Mouse (Mus musculus) heart, embryonic 15.5 days (tissue): ENCODE measurements around the gene Prdm13. TPM values are rescaled to one million over a fixed set of nuclear protein-coding genes. Genes with fewer than 3 reads are reported as not detected.

Experiments used
- ATAC-seq: fragments of 200-750 bp; cut with Nextera tagmentation; replicated peaks from 2 replicates; pipeline ENCODE4 v1.8.0; 2017; ENCODE audit warnings: low read depth, moderate TSS enrichment; ENCODE audit not compliant: insufficient number of reproducible peaks, insufficient read depth, low FRiP score
- H3K27ac ChIP-seq: fragments of 300-500 bp; sonication (generic); 2 replicates; pipeline ENCODE4 v1.5.1; 2015; ENCODE audit warnings: mild to moderate bottlenecking, inconsistent platforms
- H3K27me3 ChIP-seq: fragments of 300-500 bp; sonication (generic); 2 replicates; pipeline ENCODE4 v1.6.1; 2015; ENCODE audit warnings: inconsistent platforms
- H3K36me3 ChIP-seq: fragments of 300-500 bp; sonication (generic); 2 replicates; pipeline ENCODE4 v1.6.1; 2015; ENCODE audit warnings: mild to moderate bottlenecking, inconsistent platforms
- H3K4me1 ChIP-seq: fragments of 300-500 bp; sonication (generic); replicated peaks from 2 replicates; pipeline ENCODE4 v1.6.1; 2015; ENCODE audit warnings: inconsistent platforms
- H3K4me2 ChIP-seq: fragments of 300-500 bp; sonication (generic); 2 replicates; pipeline ENCODE4 v1.6.1; 2015; ENCODE audit warnings: inconsistent platforms, mild to moderate bottlenecking, moderate library complexity
- H3K4me3 ChIP-seq: fragments of 300-500 bp; sonication (generic); 2 replicates; pipeline ENCODE4 v1.5.1; 2015; ENCODE audit warnings: mild to moderate bottlenecking, inconsistent platforms
- H3K9ac ChIP-seq: fragments of 300-500 bp; sonication (generic); 2 replicates; pipeline ENCODE4 v1.6.1; 2015; ENCODE audit warnings: mild to moderate bottlenecking, inconsistent platforms
- H3K9me3 ChIP-seq: fragments of 300-500 bp; sonication (generic); replicated peaks from 2 replicates; pipeline ENCODE4 v1.6.1; 2016; ENCODE audit warnings: inconsistent platforms
- WGBS: fragments of 180-500 bp; shearing (Covaris S2); methylation state at CpG from one replicate; pipeline ENCODE4 v1.1.7; 2015; ENCODE audit warnings: mixed read lengths; 5-methylcytosine and 5-hydroxymethylcytosine counted together
- polyA plus RNA-seq: library from polyadenylated mRNA; unstranded; fragments of >200 nt; fragmentation: Nextera tagmentation; extraction: Ambion mirVana; gene quantifications from 2 replicates; pipeline ENCODE4 v1.2.1, GENCODE M21; 2015

The Prdm13 gene
- polyA plus RNA-seq, 1 experiment from 2014 or later = not detected

DNA sequence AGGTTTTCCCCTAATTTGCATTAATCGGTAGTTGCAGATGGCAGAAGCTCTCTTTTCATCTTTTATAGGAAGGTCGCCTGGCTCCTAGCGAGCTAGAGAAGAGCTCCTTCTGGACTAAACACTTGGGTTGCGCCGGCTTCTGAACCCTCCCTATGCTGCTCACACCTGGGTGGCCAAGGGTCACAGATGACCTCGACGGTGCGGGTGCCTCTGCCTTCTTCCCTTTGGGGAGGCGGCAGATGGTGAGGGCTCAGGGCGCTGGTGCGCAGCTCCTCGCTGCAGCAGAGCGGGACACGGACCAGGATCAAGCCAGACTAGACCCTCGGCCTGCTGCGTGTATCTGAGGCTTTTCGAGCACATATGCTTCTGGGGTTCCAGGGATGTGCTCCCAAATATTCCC is 11.7 kb downstream of the Prdm13 start:
- ATAC-seq = no peak
- Histone ChIP-seq H3K9ac (no peak overlapping the region), H3K27ac (no peak overlapping the region), H3K4me3 (no peak overlapping the region), H3K4me1 (peaks cover 12% of the 10 kb centered on the region), H3K9me3 (no peaks in the 10 kb centered on the region), H3K4me2 (no peak overlapping the region), H3K36me3 (no peaks in the 10 kb centered on the region), H3K27me3 (peaks cover 84% of the 10 kb centered on the region)
- 3% methylated on average over 17 of the region's 17 CpGs for WGBS

DNA sequence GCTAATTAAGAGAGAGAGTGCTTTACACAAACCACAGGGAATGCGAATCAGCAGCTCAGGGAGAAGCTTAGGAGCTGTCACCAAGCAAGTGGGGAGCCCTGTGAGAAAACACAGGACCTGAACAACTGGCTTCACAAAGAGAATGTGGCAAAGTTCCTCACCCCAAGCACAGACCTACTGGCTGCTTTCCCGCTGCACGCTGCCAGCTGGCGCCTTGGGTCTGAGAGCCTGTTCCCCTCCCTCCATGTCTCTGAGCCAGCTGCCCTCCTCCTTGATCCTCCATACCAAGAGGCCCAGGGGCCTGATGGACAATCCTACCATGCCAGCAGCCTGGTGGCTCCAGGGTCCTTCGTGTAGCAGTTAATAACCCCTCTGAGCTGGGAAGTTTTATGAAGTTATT is 19.8 kb downstream of the Prdm13 start:
- no peak overlapping the region for H3K27ac ChIP-seq
- peaks cover 16% of the 10 kb centered on the region for H3K27me3 ChIP-seq
- no peaks in the 10 kb centered on the region for H3K4me1 ChIP-seq
- H3K4me2 ChIP-seq = no peak overlapping the region
- ATAC-seq = peak; percentile 35; the same call in 1 of the 2 replicates
- 3% methylated on average over 5 of the region's 5 CpGs for WGBS
- no peak overlapping the region for H3K4me3 ChIP-seq
- no peaks in the 10 kb centered on the region for H3K36me3 ChIP-seq
- H3K9ac ChIP-seq = no peak overlapping the region
- H3K9me3 ChIP-seq = no peaks in the 10 kb centered on the region

DNA sequence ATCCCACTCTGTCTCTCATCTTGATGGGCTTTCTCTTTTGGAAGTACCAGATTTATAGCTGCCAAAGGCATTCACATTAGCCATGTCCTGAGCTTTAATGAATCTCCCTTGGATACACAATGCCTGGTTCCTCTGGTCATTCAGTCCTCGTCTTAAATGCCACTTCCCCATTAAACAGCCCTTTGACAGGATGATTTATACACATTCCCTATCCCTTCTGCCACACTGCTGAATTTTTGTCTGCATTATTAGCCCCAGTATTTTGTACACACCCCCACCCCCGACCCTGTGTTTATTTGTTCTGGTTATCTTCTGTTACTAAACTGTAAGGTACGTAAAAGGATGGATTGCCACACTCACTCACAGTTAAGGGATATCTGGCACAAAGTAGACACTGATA is 27.6 kb downstream of the Prdm13 start:
- Histone ChIP-seq H3K9me3 (no peaks in the 10 kb centered on the region), H3K27me3 (no peaks in the 10 kb centered on the region), H3K27ac (no peak overlapping the region), H3K4me2 (no peak overlapping the region), H3K36me3 (no peaks in the 10 kb centered on the region), H3K4me3 (no peak overlapping the region), H3K4me1 (no peaks in the 10 kb centered on the region), H3K9ac (no peak overlapping the region)
- ATAC-seq = no peak
- 51% methylated on average over 3 of the region's 3 CpGs for WGBS

DNA sequence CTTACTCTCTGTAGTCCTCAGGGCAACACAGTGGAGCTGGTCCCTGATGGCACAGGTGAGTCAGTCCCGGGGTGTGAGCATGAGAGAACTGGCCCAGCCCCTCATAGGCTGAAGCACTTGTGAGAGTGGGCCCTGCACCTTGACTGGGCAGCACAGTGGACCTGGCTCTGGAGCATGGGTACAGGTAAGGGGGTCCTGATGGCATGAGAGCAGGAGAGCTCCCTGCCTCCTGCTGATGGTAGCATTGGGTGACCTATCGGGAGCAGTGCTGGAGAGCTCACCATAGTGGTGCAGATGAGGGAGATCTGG is 56.5 kb downstream of the Prdm13 start:
- Histone ChIP-seq H3K4me1 (no peaks in the 10 kb centered on the region), H3K9me3 (no peaks in the 10 kb centered on the region), H3K36me3 (no peaks in the 10 kb centered on the region), H3K4me3 (no peak overlapping the region), H3K9ac (no peak overlapping the region), H3K27me3 (no peaks in the 10 kb centered on the region), H3K4me2 (no peak overlapping the region), H3K27ac (no peak overlapping the region)
- 72% methylated on average over 2 of the region's 2 CpGs for WGBS
- ATAC-seq = no peak

DNA sequence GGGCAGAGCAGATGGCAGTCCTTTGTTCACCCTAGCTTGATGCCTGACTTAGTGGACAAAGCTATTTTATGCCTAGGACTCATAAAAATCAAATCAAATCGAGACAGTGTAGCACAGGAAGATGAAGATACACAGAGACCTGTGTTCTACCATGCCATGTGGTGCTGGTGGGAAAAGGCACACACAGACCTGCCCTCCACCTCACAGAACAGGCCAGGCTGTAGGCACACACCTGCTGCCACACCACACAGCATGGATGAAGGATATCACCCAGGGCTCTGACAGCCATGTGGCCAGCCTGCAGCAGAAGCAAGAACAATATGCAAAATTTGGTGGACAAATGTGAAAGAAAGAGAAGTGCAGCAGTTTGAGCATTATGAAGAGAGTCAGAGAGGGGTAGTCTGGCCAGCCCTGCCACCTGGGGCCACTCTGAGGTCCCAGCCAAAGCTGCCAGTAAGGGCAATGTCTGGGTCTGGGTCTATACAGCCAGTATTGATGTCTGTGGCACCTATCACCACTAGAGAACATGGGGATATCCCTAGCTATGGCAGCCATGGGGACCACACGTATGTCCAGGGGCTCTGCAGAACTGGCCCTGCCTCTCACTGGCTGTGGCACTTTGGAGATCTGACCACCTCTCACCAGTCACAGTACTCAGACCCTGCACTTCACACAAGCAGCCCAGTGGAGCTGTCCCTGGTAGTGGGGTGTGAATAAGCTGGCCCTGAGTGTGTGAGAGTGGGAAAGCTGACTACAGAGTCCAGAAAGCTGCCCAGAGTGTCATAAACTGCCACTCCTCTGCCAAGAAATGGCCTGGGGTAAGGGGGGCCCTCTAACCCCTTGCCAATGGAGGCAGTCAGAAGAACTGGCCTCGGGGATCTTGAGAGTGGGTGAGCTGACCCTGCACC is 57.1 kb downstream of the Prdm13 start:
- ATAC-seq = no peak
- WGBS = 58% methylated on average over 3 of the region's 3 CpGs
- H3K4me2 ChIP-seq = no peak overlapping the region

More for the DNA sequence above, 57.1 kb downstream of the Prdm13 start:
- no peak overlapping the region for H3K9ac ChIP-seq
- no peaks in the 10 kb centered on the region for H3K27me3 ChIP-seq
- no peaks in the 10 kb centered on the region for H3K9me3 ChIP-seq
- H3K4me1 ChIP-seq = no peaks in the 10 kb centered on the region
- no peak overlapping the region for H3K4me3 ChIP-seq
- no peaks in the 10 kb centered on the region for H3K36me3 ChIP-seq
- no peak overlapping the region for H3K27ac ChIP-seq

Other genes starting within 250 kb of the Prdm13 start
- 25.7 and 27.1 TPM in 2 replicates for gene Ccnc, start 41.7 kb upstream of the Prdm13 start, polyA plus RNA-seq
- gene Usp45, start 81.2 kb upstream of the Prdm13 start, polyA plus RNA-seq = 5.9 and 6.1 TPM in 2 replicates
- 17.0 and 18.9 TPM in 2 replicates for gene Tstd3, start 81.2 kb upstream of the Prdm13 start, polyA plus RNA-seq
- gene Pnisr, start 161.6 kb upstream of the Prdm13 start, polyA plus RNA-seq = 79.5 and 85.2 TPM in 2 replicates
- 17.7 and 20.2 TPM in 2 replicates for gene Coq3, start 193.7 kb upstream of the Prdm13 start, polyA plus RNA-seq
- 1.7 and 2.1 TPM in 2 replicates for gene Faxc, start 245.4 kb upstream of the Prdm13 start, polyA plus RNA-seq